Mouse (Mus musculus): ENCODE results near the gene Tank.

The Tank gene

DNA sequence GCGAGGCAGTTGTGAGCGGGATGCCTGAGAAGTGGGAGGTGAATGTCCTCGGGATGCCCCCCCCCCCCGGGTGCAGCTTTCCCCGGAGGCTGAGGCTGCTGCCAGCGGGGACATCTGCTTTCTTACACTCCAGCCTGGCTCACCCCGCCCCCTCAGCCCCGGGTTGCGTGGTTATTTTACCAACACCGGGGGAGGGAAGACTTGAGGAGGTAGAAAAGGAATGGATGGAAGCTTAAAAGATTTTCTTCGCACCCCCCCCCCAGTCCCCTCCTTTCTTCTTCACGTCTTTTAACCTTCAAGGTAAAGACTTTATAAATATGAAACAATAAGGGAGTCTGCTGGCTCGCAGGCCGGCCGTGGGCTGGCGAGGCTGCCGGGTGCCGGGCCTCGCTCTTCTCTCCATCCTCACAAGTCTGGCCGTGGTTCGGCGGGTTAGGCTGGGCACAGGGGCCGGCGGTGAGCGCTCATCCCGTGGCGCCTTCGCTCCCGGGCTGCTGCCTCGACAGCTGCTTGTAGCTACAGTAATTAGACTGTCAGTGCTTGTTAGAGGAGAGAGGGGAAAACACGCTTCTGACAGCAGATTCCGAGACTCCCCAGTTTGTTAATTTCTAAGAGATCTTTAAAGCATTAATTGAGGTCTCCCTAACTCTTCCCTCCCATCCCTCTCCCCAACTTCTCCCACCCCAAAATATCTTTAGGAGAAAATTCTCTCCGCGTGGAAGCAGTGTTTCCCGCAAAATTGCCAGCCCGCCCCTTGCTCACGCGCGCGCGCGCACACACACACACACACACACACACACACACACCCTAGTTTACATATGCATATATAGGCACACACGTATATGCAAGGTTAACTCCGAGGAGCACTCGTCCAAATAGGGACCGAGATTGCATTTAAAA, 77.2 kb downstream of the Tank start:
- peak in 1 of 2 experiments; percentile 40 for DNase-seq (ENCODE audit: low spot score in 2 of 2)

GRCm38 (mm10) chr2:61656421-61657411, 78.3 kb downstream of the Tank start:
- peak; percentile 28 to 53 for DNase-seq (ENCODE audit: low spot score in 2 of 2)

DNA sequence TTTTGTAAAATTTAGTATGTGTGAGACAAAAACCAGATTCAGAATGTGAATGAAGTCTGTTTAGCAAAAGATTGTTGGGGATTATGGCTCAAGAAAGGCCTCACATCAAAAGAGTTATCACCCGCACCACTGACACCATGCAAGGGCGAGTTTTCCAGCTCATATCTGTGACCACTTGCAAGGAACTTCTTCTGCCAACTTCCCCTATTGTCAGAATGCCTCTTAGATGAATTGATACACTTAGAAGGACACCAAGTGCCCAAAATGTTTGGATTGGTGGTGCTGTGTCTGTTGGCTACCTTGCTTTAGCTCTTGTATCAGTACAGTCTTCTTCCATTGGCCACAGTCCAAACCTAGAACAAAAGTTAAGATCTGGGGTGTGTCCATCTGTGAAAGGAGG, 80.9 kb downstream of the Tank start:
- DNase-seq (ENCODE audit: low spot score in 2 of 2) = no peak

- DNase-seq (ENCODE audit: low spot score in 2 of 2) = no peak
Observed at GRCm38 (mm10) chr2:61662833-61663232, 84.4 kb downstream of the Tank start.

DNA sequence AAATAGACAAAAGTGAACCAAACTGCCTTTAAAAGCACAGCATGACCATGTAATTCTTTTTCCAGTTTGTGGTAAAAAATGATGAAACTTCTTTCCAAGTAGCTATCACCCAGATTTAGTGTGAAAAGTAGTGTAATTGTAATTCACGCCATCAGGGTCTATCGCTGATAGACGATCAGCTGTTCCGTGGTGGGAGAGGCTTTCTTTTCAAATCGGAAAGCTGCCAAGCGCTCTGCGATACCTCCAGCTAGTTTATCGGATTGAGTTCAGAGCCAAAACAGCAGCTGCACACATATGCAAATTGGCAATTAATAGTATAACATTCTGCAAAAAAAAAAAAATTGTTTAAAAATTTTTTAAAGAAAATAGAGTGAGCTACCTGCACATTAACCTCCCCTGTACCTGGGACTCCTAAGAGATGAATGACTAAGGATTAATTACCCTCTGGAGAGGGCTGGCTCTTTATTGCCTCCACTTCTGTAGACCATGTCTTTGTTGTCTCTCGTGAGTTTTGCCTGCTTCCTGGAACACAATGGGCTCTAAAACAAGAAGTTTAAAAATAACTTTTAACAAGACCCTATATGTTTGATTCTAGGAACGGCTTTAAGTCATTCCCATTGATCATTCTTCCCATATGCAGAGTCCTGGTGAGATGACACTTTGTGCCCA, 85.3 kb downstream of the Tank start:
- DNase-seq (ENCODE audit: low spot score in 2 of 2) = no peak

- DNase-seq (ENCODE audit: low spot score in 2 of 2) = no peak
Observed at GRCm38 (mm10) chr2:61667420-61667819, 89.0 kb downstream of the Tank start.

GRCm38 (mm10) chr2:61668260-61668659, 89.9 kb downstream of the Tank start:
- DNase-seq (ENCODE audit: low spot score in 2 of 2) = peak; percentile 44 to 79

- no peak for DNase-seq (ENCODE audit: low spot score in 2 of 2)
Observed at GRCm38 (mm10) chr2:61674555-61674954, 96.2 kb downstream of the Tank start.

DNA sequence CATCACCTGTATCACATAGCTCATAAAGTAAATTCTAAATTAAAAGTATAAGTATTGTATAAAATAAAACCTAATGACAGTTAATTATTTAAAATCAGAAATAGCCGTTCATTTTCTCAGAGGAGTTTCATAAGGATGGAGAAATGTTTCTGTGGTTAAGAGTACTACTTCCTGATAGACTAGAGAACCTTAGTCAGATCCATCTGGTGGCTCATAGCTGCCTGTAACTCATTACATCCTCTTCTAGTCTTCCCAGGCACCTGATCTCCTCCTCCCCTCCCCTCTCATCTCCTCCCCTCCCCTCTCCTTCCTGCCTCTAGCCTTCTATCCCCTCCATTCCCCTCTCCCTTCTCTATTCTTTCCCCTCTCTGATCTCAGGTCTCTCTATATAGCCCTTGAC, 103.2 kb downstream of the Tank start:
- DNase-seq (ENCODE audit: low spot score in 2 of 2) = no peak

DNA sequence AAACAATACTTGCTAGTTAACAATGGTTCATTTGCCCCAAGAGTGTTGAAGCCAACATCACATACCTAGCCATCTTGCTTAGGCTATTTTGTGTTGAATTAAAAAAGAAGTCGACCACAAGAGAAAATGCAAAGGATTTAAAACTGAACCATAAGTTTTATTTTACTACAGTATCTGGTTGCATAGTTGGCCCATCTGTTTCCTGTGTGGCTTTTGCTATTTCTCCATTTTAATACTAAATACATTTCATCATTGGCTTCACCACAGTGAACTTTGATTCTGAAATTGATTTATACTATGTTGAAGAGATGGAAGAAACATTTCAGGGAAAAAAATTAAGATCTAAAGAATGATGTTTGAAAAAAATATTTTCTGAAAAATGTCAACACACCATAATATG, 108.1 kb downstream of the Tank start:
- DNase-seq (ENCODE audit: low spot score in 2 of 2) = no peak

GRCm38 (mm10) chr2:61689086-61689485, 110.7 kb downstream of the Tank start:
- no peak for DNase-seq (ENCODE audit: low spot score in 2 of 2)

All from spleen, postnatal 10 days (tissue).